Mouse (Mus musculus): ENCODE measurements at regions not wholly inside any gene's neighbourhood (a gene's known extent, or its start where the extent isn't known, plus 50 kb on each side); places are given as distances from the start of the nearest gene placed in this dataset.

DNA sequence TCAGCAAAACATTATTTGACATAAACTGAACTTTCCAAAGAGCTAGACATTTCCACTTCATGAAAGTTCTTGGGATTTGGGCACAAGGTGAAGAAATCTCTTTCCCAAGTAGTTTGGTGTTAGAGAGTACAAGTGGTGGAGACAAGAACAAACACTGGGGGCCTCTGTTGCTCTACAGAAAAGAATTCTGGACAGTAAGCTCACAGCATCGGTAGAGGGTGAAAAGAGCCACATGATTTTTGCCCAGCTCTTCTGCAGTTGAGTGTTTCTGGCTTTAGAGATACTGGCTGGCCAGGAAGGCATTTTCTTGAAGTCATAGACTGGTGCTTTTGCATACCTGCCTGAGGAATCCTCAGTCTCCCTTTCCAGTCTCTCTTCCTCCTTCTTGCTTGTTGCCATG is 127.8 kb downstream of the Stk31 start:
- Histone ChIP-seq H3K9me3 (no peaks in the 10 kb centered on the region), H3K4me3 (replicated peaks) (no peak overlapping the region), H3K4me1 (replicated peaks) (no peaks in the 10 kb centered on the region), H3K4me2 (replicated peaks) (no peak overlapping the region), H3K27me3 (replicated peaks) (no peaks in the 10 kb centered on the region), H3K36me3 (no peaks in the 10 kb centered on the region), H3K9ac (no peak overlapping the region), H3K27ac (no peak overlapping the region)
- ATAC-seq: no peak
- 17% methylated on average over 1 of the region's 1 CpGs for WGBS

DNA sequence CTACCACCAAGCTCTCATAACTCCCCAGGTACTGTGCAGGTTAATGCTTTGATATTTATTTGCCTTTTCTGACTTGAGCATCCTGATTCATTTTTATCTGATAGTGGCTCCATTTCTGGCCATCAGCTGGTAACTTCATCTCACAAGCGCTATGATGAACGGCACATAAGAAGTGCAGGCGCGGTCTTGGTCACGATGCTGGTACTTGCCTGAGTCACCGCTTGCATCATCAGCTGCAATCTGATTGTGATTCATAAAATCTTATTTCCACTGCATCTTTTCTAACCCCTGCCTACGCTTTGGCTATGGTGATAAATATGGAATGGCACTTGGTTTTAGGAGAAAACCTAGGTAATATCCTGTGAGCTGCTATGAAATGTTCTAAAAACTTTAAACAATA is 128.3 kb downstream of the Stk31 start:
- no peaks in the 10 kb centered on the region for H3K27me3 ChIP-seq (replicated peaks)
- H3K4me2 ChIP-seq (replicated peaks): no peak overlapping the region
- H3K4me3 ChIP-seq (replicated peaks): no peak overlapping the region
- ATAC-seq: no peak
- H3K4me1 ChIP-seq (replicated peaks): no peaks in the 10 kb centered on the region
- no peaks in the 10 kb centered on the region for H3K36me3 ChIP-seq
- 86% methylated on average over 7 of the region's 7 CpGs for WGBS
- H3K27ac ChIP-seq: no peak overlapping the region
- no peaks in the 10 kb centered on the region for H3K9me3 ChIP-seq
- no peak overlapping the region for H3K9ac ChIP-seq

DNA sequence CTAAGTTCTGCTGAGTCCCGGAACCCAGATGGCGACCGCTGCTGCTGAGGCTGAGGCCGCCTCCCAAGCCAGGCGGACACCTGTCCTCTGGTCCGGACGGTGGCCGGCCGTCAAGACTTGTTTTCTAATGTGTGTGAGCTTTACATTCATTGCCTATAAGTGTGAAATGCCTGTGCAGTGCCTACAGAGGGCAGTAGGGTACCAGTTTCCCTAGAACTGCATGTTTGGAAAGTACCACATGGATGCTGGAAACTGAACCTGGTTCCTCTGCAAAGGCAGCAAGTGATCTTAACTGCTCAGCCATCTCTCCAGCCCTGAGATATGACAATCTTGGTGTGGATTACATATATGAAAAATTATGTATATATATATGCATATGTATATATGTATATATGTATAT is 138.6 kb downstream of the Stk31 start:
- Histone ChIP-seq H3K36me3 (no peaks in the 10 kb centered on the region), H3K4me3 (replicated peaks) (no peak overlapping the region), H3K9ac (no peak overlapping the region), H3K27ac (no peak overlapping the region), H3K9me3 (no peaks in the 10 kb centered on the region), H3K27me3 (replicated peaks) (no peaks in the 10 kb centered on the region), H3K4me2 (replicated peaks) (no peak overlapping the region), H3K4me1 (replicated peaks) (no peaks in the 10 kb centered on the region)
- 93% methylated on average over 9 of the region's 9 CpGs for WGBS
- no peak for ATAC-seq

DNA sequence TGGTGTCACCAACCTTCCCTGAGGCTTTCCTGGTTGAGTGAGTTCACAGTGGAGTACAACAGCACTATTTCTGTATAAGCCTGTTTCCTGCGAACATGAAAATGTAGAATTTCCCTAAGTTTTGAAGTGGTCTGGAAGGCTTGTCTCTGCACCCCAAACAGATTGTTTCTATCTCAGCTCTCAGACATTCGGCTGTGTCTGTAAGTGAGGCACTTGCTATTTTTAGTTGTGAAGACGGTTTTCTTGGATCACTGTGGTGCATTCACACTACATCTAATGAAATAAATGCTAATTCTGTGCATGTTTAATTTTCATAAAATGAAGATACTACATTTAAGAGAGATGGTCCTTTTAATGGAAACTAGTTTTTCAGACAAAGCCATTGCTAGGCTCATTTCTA is 139.1 kb downstream of the Stk31 start:
- Histone ChIP-seq H3K4me2 (replicated peaks) (no peak overlapping the region), H3K27ac (no peak overlapping the region), H3K9me3 (no peaks in the 10 kb centered on the region), H3K36me3 (no peaks in the 10 kb centered on the region), H3K4me1 (replicated peaks) (no peaks in the 10 kb centered on the region), H3K9ac (no peak overlapping the region), H3K4me3 (replicated peaks) (no peak overlapping the region), H3K27me3 (replicated peaks) (no peaks in the 10 kb centered on the region)
- 64% methylated on average over 3 of the region's 3 CpGs for WGBS
- no peak for ATAC-seq

DNA sequence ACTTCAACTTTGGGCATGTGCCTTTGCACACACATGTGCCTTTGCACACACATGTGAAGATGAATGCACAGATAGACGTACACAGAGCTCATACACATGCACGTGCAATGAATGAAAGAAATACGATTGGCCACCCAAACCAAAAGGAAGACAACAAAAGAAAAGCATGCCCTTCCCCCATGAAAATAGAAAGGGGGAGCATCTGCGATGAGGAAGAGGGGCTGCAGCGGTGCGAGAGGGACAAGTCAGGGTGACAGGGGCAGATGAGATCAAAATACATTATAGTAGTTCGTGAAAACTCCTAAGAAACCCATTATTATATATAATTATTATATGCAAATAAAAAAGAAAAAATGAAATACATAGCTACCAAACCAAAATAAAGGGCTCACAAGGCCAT is 149.5 kb downstream of the Stk31 start:
- H3K36me3 ChIP-seq: no peaks in the 10 kb centered on the region
- no peak for ATAC-seq
- WGBS: 92% methylated on average over 7 of the region's 7 CpGs
- H3K4me2 ChIP-seq (replicated peaks): no peak overlapping the region
- no peaks in the 10 kb centered on the region for H3K9me3 ChIP-seq
- no peaks in the 10 kb centered on the region for H3K4me1 ChIP-seq (replicated peaks)
- H3K4me3 ChIP-seq (replicated peaks): no peak overlapping the region
- H3K9ac ChIP-seq: no peak overlapping the region
- H3K27ac ChIP-seq: no peak overlapping the region
- no peaks in the 10 kb centered on the region for H3K27me3 ChIP-seq (replicated peaks)

DNA sequence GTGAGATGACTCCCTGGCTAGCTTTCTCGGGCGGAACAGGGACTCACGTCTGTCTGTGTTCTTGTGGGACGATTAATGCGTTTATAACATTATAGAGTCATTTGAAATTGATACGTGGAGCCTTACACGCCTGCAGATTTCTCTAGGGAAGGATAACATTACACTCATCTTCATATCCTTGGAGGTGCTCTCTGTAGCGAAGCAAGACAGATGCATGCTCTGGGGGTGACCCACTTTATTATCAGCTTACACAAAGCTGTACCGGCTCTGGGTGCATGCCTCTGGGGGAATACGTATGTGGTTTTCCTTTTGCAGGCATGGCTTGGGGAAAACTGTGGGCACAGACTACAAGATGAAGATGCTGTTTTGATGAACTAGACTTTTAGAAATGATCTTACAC is 159.7 kb downstream of the Stk31 start:
- WGBS: 79% methylated on average over 10 of the region's 10 CpGs
- no peak overlapping the region for H3K9ac ChIP-seq
- H3K4me1 ChIP-seq (replicated peaks): no peaks in the 10 kb centered on the region
- no peaks in the 10 kb centered on the region for H3K36me3 ChIP-seq
- no peak overlapping the region for H3K4me3 ChIP-seq (replicated peaks)
- no peaks in the 10 kb centered on the region for H3K9me3 ChIP-seq
- no peak overlapping the region for H3K27ac ChIP-seq
- H3K4me2 ChIP-seq (replicated peaks): no peak overlapping the region
- no peaks in the 10 kb centered on the region for H3K27me3 ChIP-seq (replicated peaks)
- ATAC-seq: no peak

DNA sequence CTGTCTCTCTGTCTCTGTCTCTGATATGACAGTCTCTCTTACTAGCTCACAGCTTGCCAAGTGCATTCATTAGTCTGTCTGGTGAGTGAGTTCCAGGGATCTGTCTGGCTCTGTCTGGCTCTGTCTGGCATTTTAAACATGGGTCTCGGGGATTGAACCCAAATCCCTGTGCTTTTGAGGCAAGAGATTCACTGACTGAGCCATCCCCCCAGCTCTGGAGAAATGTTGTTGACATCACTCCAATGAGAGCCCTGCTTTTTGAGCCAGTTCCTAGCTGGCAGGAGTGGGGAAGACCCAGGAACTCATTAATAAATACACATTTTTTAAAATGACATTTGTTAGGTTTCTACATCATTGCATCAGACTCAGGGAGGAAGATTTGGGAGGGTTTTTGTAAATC is 163.1 kb downstream of the Stk31 start:
- Histone ChIP-seq H3K36me3 (no peaks in the 10 kb centered on the region), H3K9ac (no peak overlapping the region), H3K9me3 (no peaks in the 10 kb centered on the region), H3K4me3 (replicated peaks) (no peak overlapping the region), H3K27me3 (replicated peaks) (no peaks in the 10 kb centered on the region), H3K4me2 (replicated peaks) (no peak overlapping the region), H3K4me1 (replicated peaks) (no peaks in the 10 kb centered on the region), H3K27ac (no peak overlapping the region)
- ATAC-seq: no peak
- 57% methylated on average over 1 of the region's 1 CpGs for WGBS

DNA sequence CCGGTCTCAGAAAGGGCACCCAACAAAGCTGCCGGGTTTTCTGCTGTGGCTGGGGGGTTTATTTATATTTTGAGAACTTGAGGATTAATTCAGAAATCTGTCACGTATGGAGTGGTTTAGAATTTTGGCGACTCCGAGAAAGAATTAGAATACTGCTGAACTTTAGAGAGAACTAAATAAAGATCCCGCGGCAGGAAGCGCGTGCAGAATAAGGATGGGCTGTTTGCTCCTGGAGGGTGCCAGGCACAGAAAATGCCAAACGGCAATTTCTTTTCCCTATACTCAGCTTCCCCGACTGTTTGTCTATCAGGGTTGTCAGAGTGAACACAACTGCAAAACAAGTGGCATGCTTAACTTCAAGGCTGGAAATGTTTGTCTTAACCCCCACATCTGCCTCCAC is 163.7 kb downstream of the Stk31 start:
- no peaks in the 10 kb centered on the region for H3K36me3 ChIP-seq
- no peak overlapping the region for H3K4me2 ChIP-seq (replicated peaks)
- WGBS: 82% methylated on average over 11 of the region's 11 CpGs
- H3K27ac ChIP-seq: no peak overlapping the region
- H3K9me3 ChIP-seq: no peaks in the 10 kb centered on the region
- H3K27me3 ChIP-seq (replicated peaks): no peaks in the 10 kb centered on the region
- H3K4me3 ChIP-seq (replicated peaks): no peak overlapping the region
- H3K4me1 ChIP-seq (replicated peaks): no peaks in the 10 kb centered on the region
- ATAC-seq: no peak
- no peak overlapping the region for H3K9ac ChIP-seq

DNA sequence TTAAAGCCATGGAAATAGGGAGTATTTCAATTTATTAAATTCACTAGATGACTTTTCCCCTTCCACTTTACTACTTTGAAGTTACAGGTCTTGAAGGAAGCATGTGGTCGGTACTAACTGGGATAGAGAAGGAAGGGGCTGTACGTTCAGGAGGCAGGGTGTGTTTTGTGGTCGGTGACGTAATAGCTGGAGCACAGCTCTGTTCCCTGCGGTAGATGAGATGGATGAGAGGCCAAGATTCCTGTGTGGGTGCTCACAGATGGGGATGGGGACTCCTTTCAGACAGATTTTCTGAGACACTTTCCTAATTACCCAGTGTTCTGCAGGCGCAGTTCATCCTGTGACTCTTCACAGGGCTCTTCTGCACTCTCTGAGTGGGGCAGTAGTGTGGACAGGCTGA is 182.9 kb downstream of the Stk31 start:
- 60% methylated on average over 6 of the region's 6 CpGs for WGBS
- H3K27me3 ChIP-seq (replicated peaks): no peaks in the 10 kb centered on the region
- no peak overlapping the region for H3K4me3 ChIP-seq (replicated peaks)
- no peak overlapping the region for H3K9ac ChIP-seq
- no peaks in the 10 kb centered on the region for H3K9me3 ChIP-seq
- ATAC-seq: no peak
- no peak overlapping the region for H3K4me2 ChIP-seq (replicated peaks)
- no peaks in the 10 kb centered on the region for H3K4me1 ChIP-seq (replicated peaks)
- no peaks in the 10 kb centered on the region for H3K36me3 ChIP-seq
- no peak overlapping the region for H3K27ac ChIP-seq

DNA sequence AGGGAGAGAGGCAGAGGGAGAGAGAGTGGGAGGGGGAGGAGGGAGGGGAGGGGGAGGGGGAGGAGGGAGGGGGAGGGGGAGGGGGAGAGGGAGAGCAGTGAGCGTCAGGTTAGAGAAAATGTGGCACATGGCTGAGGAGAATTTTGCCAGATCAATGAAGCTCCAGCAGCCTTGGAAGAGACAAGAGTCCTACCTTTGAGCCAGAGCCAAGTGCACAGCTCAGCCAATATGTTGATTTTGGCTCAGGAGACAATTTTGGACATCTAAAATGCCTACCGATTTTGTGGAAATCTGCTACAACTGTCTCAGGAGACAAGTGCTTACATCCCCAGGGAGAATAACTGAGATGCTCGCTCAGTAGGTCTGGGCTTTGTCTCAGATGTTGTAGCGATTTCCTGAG is 184.3 kb downstream of the Stk31 start:
- 75% methylated on average over 3 of the region's 4 CpGs for WGBS
- Histone ChIP-seq H3K4me2 (replicated peaks) (no peak overlapping the region), H3K4me1 (replicated peaks) (no peaks in the 10 kb centered on the region), H3K9me3 (no peaks in the 10 kb centered on the region), H3K4me3 (replicated peaks) (no peak overlapping the region), H3K27ac (no peak overlapping the region), H3K9ac (no peak overlapping the region), H3K27me3 (replicated peaks) (no peaks in the 10 kb centered on the region), H3K36me3 (no peaks in the 10 kb centered on the region)
- no peak for ATAC-seq

DNA sequence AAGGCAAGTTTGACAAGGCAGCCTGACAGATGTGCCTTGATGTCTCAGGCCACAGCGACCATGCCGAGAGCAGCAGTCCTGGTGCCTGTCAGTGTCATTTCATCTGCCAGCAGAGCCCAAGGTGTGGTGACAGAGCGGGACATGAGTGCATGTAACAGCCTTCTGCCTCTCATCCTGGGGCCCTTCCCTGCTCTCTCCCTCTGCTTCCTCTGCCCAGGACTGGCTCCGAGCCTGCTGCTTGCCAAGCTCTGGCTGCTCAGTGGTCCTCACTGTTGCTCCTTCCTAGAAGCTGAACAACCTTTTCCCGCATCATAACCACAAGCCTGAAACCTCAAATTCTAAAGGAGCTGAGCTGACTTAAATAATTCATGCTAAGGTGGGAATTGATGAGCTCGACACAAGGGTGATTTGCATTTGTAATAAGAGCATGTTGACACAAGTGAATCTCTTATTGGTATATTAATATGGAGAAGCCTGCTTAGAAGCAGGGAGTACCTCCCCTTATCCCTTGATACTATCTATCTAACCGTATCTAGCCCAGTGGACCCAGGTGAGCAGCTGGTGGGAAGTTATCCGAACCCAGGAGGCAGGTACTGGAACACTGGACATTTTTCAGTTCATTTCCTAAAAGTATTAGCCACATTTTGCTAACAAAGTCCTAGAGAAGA is 186.8 kb downstream of the Stk31 start:
- Histone ChIP-seq H3K27ac (no peak overlapping the region), H3K27me3 (replicated peaks) (no peaks in the 10 kb centered on the region), H3K9me3 (no peaks in the 10 kb centered on the region), H3K4me3 (replicated peaks) (no peak overlapping the region), H3K9ac (no peak overlapping the region), H3K4me1 (replicated peaks) (no peaks in the 10 kb centered on the region), H3K4me2 (replicated peaks) (no peak overlapping the region), H3K36me3 (no peaks in the 10 kb centered on the region)
- ATAC-seq: no peak
- WGBS: 74% methylated on average over 8 of the region's 8 CpGs

DNA sequence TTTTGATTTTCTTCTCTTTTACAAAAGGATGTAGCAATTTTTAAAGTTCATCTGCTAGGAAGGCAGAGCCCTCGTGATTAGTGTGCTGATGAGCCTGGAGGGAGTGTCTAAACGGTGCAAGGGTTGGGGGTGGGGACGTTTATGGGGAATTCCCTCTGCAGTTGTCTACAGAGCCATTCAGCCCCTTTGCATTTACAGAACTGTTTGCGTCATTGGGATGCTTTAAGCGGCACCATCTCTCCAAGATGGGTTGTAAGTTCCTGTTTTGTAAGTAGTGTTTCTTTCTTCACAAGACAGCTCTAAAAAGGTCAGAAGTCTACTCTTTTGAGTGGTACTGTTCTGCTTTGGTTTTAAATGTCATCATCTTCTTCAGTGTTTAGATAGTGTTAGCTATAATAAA is 191.1 kb downstream of the Stk31 start:
- H3K27me3 ChIP-seq (replicated peaks): no peaks in the 10 kb centered on the region
- no peak overlapping the region for H3K9ac ChIP-seq
- no peak for ATAC-seq
- no peaks in the 10 kb centered on the region for H3K36me3 ChIP-seq
- WGBS: 37% methylated on average over 5 of the region's 5 CpGs
- H3K4me1 ChIP-seq (replicated peaks): no peaks in the 10 kb centered on the region
- H3K9me3 ChIP-seq: no peaks in the 10 kb centered on the region
- no peak overlapping the region for H3K27ac ChIP-seq
- H3K4me3 ChIP-seq (replicated peaks): no peak overlapping the region
- H3K4me2 ChIP-seq (replicated peaks): no peak overlapping the region

DNA sequence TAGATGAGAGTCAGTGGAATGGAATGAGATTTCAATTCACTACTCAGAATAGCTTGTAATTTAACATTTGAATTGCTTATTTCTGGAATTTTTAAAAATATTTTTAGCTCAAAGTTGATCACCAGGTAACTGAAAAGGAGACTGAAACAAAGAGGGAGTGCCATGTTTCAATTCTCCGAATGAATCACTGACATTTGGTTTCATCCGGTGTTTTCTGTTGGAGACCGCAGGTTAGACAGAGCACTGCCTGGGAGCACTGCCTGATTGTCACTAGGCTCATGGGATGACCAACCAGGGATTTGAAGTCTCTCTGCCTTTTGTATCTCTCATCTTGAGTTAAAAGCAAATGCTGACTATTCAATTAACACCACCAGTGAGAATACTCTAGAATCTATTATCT is 193.3 kb downstream of the Stk31 start:
- Histone ChIP-seq H3K4me3 (replicated peaks) (no peak overlapping the region), H3K36me3 (no peaks in the 10 kb centered on the region), H3K27ac (no peak overlapping the region), H3K27me3 (replicated peaks) (no peaks in the 10 kb centered on the region), H3K9me3 (no peaks in the 10 kb centered on the region), H3K4me1 (replicated peaks) (no peaks in the 10 kb centered on the region), H3K4me2 (replicated peaks) (no peak overlapping the region), H3K9ac (no peak overlapping the region)
- no peak for ATAC-seq
- 93% methylated on average over 3 of the region's 3 CpGs for WGBS
